Mouse (Mus musculus) CD4-positive helper T cell, adult 2 months (primary cell): Measurements from ENCODE around the gene Fam19a1.

ENCODE experiments used
- DNase-seq: peaks from one replicate; pipeline ENCODE4 v3.0.0-alpha.2; 2012; ENCODE audit warnings: low read depth, missing footprints, low spot score

Gene Fam19a1

GRCm38 (mm10) chr6:96254815-96255214 lies 141.9 kb downstream of the Fam19a1 start:
- no peak for DNase-seq

- DNase-seq, result no peak
Measured at GRCm38 (mm10) chr6:96258651-96259050, 145.7 kb downstream of the Fam19a1 start.

DNA sequence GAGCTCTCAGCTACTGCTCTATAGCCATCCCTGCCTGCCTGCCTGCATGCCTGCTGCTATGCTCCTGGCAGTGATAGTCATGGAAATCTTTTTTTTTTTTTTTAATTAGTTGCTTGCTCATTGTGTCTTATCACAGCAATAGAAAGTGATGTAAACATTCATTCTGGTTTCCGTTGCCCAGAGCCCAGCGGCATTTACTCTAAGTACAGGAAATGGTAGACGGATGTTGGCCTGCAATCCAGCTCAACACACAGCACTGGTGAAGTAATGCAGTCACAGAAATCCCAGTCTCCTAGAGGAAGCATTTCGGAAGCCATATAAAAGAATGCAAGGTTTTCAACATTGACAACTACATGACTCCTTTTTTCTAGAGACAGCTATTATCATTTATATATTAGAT lies 153.5 kb downstream of the Fam19a1 start:
- DNase-seq, result no peak

GRCm38 (mm10) chr6:96268788-96269187 lies 155.8 kb downstream of the Fam19a1 start:
- no peak for DNase-seq

DNA sequence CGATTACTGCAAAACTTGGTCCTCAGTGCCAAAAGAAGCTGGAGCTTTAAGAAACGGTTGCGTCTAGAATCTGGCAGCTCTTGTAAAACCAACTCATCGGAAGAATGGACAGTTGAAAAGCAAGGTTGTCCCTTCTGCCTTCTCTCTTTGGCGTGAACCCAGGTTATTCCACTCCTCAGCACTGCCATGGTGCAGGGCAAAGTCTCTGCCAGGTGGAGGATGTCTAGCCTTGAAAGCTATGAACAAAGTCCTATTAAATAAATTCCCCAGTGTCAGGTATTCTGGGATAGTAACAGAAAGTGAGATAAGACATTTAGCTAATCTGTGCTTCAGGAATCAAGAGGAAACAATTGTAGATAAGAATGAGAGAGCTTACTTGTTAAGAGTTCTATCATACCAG lies 157.5 kb downstream of the Fam19a1 start:
- no peak for DNase-seq

GRCm38 (mm10) chr6:96283731-96284130 lies 170.8 kb downstream of the Fam19a1 start:
- no peak for DNase-seq

DNA sequence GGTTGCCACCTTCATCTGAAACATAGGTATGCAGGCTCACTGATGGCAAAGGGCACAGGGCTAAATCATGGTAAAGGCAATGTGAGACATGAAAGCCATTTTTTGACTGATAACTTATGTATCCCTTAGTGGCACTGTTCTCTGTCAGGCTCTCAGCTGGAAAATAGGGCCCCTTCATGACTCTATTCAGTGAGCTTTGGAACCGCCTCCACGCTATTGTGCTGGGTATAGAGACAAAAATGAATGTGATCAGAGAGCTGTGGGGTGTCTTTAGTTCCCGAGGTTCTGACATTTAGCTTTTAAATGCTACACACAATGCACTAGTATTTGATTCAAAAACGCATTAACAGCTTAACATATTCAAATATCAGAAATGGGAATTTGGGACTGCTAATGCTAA lies 171.6 kb downstream of the Fam19a1 start:
- no peak for DNase-seq

- DNase-seq, result no peak
Measured at GRCm38 (mm10) chr6:96286276-96286675, 173.3 kb downstream of the Fam19a1 start.

GRCm38 (mm10) chr6:96287377-96287776 lies 174.4 kb downstream of the Fam19a1 start:
- DNase-seq, result no peak

GRCm38 (mm10) chr6:96289672-96290071 lies 176.7 kb downstream of the Fam19a1 start:
- DNase-seq, result no peak

- no peak for DNase-seq
Measured at GRCm38 (mm10) chr6:96347491-96347890, 234.5 kb downstream of the Fam19a1 start.

DNA sequence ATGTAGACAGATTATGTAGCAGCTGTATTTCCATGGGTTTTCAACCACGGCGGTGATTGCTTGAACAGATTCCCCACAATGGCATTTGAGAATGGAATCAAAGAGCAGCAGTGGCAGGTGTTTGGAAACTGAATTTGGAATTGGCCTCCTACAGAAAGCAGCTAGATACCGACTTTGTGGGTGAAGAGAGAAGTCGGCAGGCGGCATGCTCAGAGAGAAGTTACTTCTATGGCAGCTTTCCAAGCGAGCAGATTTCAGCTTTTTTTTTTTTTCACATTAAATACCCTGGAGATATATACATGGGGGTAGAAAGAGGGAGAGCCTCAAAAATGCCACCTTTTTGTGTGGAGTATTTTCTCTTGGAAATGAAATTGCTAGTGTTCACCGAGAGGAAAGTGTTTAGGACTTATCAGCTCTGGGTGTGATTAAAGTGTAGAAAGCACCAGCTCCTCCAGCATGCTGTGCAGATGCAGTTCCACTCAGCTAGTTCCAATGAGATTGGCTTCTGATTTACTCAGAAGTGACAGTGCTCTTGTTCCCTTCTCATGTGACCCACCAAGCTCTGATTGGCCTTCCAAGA lies 236.6 kb downstream of the Fam19a1 start:
- DNase-seq, result no peak

DNA sequence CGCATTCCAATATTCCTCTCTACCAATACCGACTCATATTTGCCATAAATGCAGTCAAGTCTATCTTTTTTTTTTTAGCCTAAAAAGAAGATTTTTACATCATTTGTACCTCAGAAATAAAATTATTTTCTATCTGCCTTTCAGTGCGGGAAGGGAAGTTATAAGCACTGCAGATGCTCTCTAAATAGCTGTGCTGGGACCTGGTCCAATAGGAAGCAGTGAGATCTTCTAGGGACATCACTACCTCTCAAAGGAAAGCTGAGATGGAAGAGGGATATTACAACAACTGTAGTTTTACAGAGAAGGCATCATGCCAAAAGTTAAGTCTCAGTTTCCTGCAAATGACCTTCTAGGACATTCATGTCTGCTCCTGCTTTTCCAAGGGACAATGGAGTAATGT lies 256.6 kb downstream of the Fam19a1 start:
- no peak for DNase-seq

- no peak for DNase-seq
Measured at GRCm38 (mm10) chr6:96372848-96373247, 259.9 kb downstream of the Fam19a1 start.

DNA sequence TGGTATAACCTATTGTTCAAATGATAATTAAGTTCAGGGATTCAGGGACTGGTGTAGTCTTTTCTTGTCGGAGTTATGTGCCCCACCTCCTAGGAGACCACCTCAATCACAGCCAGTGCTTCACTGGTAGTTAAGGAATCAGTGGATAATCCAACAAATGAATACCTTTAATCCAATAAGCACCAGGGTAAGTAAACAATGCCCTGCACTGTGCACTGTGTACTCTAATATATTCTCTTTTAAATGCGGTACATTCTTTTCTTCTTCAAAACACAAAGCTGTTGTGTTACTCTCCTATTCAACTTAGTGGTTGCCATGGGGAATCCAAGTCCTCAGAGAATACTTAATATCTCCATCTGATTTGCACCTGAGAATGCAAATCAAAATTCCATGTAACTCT lies 260.3 kb downstream of the Fam19a1 start:
- DNase-seq, result no peak

DNA sequence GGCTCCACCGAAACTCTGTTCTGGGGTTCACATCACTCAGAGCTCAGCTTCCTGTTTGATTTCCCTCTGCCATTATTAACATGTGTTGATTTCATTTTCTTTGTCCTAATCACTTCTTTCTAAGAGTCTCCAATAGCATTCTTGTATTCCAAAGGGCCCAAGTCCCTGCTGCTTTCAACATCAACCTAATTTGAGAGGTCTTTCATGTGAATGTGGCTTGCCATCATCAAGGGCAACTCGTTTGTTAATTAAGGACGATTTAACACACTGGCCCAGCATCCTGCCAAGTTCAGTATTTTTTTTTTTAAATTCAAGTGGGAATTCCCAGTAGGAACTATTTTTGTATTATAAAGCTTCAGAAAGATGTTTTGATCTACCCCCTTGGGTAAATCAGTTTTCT lies 263.8 kb downstream of the Fam19a1 start:
- no peak for DNase-seq

GRCm38 (mm10) chr6:96379229-96379628 lies 266.3 kb downstream of the Fam19a1 start:
- DNase-seq, result no peak

- DNase-seq, result no peak
Measured at GRCm38 (mm10) chr6:96384441-96384840, 271.5 kb downstream of the Fam19a1 start.

- no peak for DNase-seq
Measured at GRCm38 (mm10) chr6:96418866-96419265, 305.9 kb downstream of the Fam19a1 start.

- DNase-seq, result no peak
Measured at GRCm38 (mm10) chr6:96419704-96420382, 306.9 kb downstream of the Fam19a1 start.

GRCm38 (mm10) chr6:96420515-96420914 lies 307.6 kb downstream of the Fam19a1 start:
- DNase-seq, result no peak

GRCm38 (mm10) chr6:96429390-96429789 lies 316.4 kb downstream of the Fam19a1 start:
- no peak for DNase-seq

DNA sequence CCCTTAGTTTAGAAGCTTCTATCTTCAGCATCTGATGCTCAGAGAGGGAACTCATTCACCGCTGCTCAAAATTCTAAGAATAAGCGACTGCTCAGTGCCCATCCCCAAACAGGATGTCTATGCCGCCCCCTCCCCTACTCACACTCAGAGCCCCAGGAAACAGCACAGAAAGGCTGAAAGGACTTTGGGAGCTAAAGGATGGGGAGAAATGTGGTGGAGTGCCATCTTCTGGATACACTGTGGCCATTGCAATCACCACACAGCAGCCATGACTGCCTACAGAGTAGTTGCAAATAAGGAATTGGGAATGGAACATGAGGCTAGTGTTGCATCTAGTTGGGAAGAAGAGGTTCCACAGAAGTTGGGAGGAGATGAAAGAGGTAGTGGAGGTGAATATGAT lies 319.4 kb downstream of the Fam19a1 start:
- no peak for DNase-seq

- no peak for DNase-seq
Measured at GRCm38 (mm10) chr6:96433896-96434295, 320.9 kb downstream of the Fam19a1 start.
